Mouse (Mus musculus): ENCODE data around the gene Slit2.

Gene Slit2

GRCm38 (mm10) chr5:48050637-48051314, 67.8 kb downstream of the Slit2 start:
- ATAC-seq (ENCODE audit: low TSS enrichment), result no peak

DNA sequence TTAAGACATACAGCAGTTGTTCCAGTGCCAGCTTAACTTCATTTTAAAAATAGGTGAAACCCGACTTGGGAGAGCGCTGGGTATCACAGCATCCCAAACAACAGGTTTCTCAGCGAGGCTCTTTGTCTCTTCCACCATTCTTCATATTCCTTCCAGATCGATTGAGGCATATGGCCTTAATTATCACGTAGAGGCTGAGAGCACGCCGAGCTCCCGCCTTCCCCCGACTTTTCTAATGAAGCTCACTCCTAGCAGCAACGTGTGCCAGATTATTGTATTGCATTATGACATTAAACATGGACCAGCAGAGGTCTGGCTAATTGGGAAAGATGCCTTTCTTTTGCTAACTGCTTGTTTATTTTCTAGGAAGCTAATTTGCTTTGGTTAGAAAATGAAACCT, 75.7 kb downstream of the Slit2 start:
- no peak for ATAC-seq (ENCODE audit: low TSS enrichment)

DNA sequence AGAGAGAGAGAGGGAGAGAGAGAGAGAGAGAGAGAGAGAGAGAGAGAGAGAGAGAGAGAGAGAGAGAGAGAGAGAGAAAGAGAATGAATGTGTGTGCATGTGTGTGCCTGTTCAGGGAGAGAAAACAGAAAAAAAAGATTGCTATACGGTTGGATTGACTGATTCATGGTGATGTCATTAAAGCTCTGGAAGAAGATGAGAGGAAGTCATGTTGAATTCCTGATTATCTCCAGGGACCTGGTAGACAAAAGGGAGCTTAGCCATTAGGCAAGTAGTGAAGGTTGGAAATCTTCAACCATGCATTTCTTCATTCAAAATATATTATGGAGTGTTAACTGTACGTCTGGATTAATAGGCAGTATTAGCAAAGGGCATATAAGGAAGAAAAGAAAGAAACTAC, 77.8 kb downstream of the Slit2 start:
- ATAC-seq (ENCODE audit: low TSS enrichment), result no peak

DNA sequence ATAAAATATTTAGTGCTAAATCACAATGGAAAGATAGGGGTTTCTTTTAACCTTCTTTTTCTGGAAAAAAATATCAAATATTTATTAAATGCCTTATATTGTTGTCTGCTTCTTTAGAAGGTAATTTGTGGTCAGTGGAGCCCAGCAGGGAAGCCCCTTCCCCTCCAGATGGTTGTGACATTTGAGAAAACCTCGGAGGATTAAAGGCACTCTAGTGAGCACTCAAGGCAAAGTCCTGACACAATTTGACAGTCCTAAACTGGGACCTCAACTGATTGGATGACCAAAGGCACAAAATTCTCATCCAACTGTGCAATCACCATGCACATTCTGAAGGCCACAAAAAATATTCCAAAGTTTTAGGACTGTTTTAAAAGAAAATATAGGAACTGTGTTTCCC, 95.8 kb downstream of the Slit2 start:
- no peak for ATAC-seq (ENCODE audit: low TSS enrichment)

DNA sequence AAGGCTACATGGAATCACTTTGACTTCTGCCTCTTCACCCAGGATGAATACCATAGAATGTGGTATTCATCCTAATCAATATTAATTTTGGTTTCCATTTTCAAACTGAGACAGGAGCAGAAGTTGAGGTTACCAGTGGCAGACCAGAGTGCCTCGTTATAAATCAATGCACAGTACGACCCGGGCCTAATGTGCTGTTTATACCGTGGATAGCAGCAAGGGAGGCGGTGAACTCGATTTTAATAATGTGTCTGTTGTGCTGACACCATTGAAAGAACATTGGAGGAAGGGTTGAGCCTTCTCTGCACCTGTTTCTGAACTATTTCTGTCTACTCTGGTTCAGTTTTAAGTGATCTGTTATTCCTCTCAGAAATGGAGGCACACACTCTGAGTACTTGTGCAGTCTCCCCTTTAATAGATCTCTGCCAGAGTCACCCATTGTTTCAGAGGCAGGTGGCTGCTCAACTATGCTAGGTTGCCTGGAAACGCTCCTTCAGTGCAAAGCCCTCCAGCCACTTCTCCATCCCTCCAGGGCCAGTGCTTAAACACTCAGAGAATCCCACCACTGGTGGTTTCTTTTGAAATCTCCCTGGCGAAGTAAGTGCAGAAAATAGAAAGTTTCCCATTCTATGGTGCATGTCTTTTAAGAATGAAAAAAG, 98.4 kb downstream of the Slit2 start:
- ATAC-seq (ENCODE audit: low TSS enrichment), result no peak

GRCm38 (mm10) chr5:48113400-48113799, 130.5 kb downstream of the Slit2 start:
- ATAC-seq (ENCODE audit: low TSS enrichment), result no peak

GRCm38 (mm10) chr5:48114969-48115537, 132.1 kb downstream of the Slit2 start:
- ATAC-seq (ENCODE audit: low TSS enrichment), result no peak

DNA sequence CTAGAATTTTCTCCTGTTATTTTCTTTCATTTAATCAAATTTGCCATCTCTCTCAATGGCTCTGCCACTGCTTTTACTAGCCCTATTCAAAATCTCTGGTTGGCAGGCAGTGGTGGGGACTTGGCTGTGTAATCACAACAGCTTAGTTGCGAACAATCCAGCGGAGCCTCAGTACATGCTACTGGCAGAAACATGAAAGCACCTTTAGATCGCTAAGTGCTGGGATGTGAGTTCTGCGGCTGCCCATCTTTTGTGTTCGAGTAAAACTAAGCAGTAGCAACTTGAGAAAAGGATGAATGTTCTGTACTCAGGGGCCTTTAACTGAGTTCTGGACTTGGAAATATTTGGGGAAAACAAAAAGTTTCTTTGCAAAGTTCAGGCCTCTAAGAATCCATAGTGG, 139.7 kb downstream of the Slit2 start:
- ATAC-seq (ENCODE audit: low TSS enrichment), result no peak

- peak; percentile 83 for ATAC-seq (ENCODE audit: low TSS enrichment)
Measured at GRCm38 (mm10) chr5:48125770-48126423, 143.0 kb downstream of the Slit2 start.

- ATAC-seq (ENCODE audit: low TSS enrichment), result peak; percentile 48
Measured at GRCm38 (mm10) chr5:48129981-48130380, 147.0 kb downstream of the Slit2 start.

GRCm38 (mm10) chr5:48136571-48136970, 153.6 kb downstream of the Slit2 start:
- ATAC-seq (ENCODE audit: low TSS enrichment), result peak; percentile 95

DNA sequence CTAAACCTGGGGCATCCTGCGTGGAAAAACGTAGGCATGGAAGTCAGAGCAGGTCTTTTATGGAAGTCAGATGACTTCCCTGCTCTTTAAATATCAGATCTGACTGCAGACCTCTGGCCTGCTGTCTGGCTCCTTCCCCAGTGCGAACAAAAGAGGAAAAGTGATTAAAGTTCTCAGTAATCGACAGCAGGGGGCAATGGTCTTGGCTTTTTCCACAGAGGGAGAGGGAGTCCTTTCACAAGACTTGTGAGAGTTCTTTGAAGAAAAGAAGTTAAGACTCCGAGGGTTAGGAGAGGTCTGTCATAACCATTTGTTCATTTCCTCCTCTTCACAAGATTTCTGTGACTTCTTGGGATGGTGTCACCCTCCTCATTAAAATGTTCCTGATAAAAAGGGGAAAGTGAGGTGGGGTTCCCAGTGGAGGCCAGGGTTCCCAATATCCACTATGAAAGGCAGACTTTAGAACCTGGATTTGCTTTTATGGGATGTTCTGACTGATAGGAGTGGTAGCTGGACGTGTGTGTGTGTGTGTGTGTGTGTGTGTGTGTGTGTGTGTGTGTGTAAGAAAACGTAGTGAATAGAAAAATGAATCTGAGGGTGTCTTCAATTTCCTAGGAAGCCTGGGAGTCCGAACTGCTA, 156.0 kb downstream of the Slit2 start:
- no peak for ATAC-seq (ENCODE audit: low TSS enrichment)

DNA sequence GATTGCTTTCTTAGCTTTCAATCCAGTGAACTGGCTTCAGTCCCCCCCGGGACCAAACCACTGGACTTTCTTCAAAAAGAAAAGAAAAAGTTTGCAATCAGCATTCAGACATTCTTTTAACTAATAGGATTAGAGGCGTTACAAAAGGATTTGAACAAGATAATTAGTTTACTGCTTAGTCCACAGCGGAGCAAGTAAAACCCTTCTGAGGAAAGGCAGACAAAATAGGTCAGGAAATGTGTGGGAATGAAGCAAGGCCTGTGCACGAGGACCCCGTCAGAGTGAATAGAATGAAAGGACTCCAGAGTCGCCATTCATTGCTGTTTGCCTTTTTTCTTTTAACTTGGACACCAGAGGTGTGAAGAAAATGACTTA, 156.5 kb downstream of the Slit2 start:
- no peak for ATAC-seq (ENCODE audit: low TSS enrichment)

- ATAC-seq (ENCODE audit: low TSS enrichment), result 0 out of 2 replicates have a peak, but pooled peaks have one; percentile 38
Measured at GRCm38 (mm10) chr5:48146082-48146481, 163.1 kb downstream of the Slit2 start.

GRCm38 (mm10) chr5:48160829-48161228, 177.9 kb downstream of the Slit2 start:
- no peak for ATAC-seq (ENCODE audit: low TSS enrichment)

GRCm38 (mm10) chr5:48181646-48182302, 198.8 kb downstream of the Slit2 start:
- no peak for ATAC-seq (ENCODE audit: low TSS enrichment)

- no peak for ATAC-seq (ENCODE audit: low TSS enrichment)
Measured at GRCm38 (mm10) chr5:48184358-48184757, 201.4 kb downstream of the Slit2 start.

DNA sequence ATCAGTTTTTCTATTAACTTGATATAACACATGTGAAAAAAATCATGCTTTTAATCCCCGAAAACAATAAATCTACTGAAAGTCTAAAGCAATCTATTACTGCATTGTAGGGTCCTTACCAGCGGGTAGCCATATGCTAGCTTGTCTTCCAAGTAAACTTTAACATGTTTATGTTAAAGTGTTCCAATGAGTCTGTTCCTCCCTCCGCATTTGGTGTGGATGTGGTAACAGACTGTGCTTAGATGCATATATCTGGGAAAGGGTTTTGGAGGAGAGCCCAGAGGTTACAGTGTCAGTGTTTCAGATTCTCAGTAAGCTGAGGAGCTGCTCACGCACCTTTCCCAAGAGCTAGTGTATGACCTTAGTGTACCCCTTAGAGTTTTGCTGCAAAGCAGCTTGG, 204.9 kb downstream of the Slit2 start:
- no peak for ATAC-seq (ENCODE audit: low TSS enrichment)

DNA sequence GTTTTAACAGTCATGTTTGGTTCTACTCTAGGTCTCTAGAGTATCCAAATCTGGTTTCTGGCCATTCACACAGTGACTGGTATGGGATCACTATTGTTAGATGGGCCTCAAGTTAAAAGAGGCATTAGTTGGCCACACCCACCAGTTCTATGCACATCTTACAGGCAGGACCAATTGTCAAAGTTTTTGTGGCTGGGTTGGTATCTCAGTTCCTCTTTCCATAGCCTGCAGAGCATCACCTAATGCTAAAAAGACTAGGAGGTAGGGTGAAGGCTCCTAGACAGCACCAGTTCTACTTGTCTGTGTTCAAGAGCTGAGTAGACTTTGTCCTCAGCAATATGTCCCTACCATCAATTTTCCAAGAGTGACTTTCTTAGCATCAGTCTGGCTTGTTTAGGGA, 216.4 kb downstream of the Slit2 start:
- no peak for ATAC-seq (ENCODE audit: low TSS enrichment)

DNA sequence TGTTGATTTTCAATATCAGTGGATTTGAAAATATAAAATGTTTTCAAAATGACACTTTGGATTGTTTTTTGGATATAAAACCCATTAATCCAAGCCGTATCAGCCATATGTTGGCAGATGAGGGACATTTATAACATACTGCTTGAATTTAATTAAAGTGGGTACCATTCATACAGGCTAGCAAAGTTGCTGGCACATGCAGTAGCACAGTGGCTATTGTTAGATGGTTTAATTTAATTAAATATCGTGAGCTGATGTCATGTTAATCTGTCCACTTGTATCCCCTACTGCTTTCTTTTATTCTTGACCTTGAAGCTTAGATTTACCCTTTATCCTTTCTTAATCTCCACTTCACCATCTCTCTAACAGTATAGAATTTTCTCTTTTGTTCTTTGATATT, 232.3 kb downstream of the Slit2 start:
- ATAC-seq (ENCODE audit: low TSS enrichment), result no peak

- ATAC-seq (ENCODE audit: low TSS enrichment), result no peak
Measured at GRCm38 (mm10) chr5:48219624-48220155, 236.8 kb downstream of the Slit2 start.

GRCm38 (mm10) chr5:48225500-48225899, 242.6 kb downstream of the Slit2 start:
- no peak for ATAC-seq (ENCODE audit: low TSS enrichment)

Data from frontal cortex, adult (tissue).